Mouse (Mus musculus): ENCODE data around the gene D430042O09Rik. TPM values are rescaled to one million over a fixed set of nuclear protein-coding genes. Genes with fewer than 3 reads are reported as not detected.

D430042O09Rik gene
- polyA plus RNA-seq, 1 experiment from 2014 or later = 6.4 TPM

DNA sequence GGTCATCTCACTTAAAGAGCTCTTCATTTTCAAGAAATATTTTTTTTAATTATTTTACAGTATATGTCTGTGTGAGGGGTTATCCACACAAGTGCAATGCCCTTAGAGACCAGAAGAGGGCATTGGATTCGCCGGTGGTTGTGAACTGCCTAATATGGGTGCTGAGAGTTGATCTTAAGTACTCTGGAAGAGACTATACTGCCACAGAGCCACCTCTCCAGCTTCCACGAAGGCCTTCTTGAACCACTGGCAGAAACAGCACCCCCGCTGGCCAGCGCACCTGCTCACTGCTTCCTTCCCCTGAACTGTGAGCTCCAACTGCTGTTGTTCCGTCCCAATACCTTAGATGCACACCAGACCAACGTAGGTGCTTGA is 39.6 kb downstream of the D430042O09Rik start:
- H3K4me2 ChIP-seq (ENCODE audit: low read length) = no peak overlapping the region
- no peaks in the 10 kb centered on the region for H3K27me3 ChIP-seq (ENCODE audit: control insufficient read depth, insufficient read depth, low read depth, low read length)
- H3K27ac ChIP-seq (ENCODE audit: low read length) = no peak overlapping the region
- no peak overlapping the region for H3K4me3 ChIP-seq (ENCODE audit: low read depth, low read length)
- no peaks in the 10 kb centered on the region for H3K36me3 ChIP-seq (ENCODE audit: control insufficient read depth, insufficient read depth, low read length)
- H3K9ac ChIP-seq (ENCODE audit: low read depth, low read length) = no peak overlapping the region
- ATAC-seq = no peak
- no peaks in the 10 kb centered on the region for H3K9me3 ChIP-seq (replicated peaks; ENCODE audit: control insufficient read depth, low read length, poor library complexity, severe bottlenecking)
- no peaks in the 10 kb centered on the region for H3K4me1 ChIP-seq (ENCODE audit: control insufficient read depth, insufficient read depth, low read length)
- WGBS = 69% methylated on average over 7 of the region's 7 CpGs

DNA sequence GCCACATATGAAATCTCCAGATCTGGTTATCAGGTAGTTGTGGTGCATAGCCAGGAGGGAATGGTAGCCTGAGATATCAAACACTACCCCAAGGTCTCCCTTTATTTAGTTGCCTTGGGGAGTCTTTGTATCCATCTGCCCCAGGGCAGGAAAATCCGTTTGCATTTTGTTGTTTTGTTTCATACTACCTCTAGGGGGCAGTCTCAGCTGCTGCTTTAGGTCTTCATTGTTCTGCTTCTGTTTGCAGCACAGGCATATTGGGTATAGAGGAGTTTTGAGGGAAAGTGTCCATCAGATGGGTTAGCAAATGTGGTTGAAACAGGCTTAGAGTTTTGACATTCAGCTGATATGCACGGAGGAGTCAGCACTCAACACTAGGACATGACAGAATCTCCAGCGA is 40.5 kb downstream of the D430042O09Rik start:
- 54% methylated on average over 3 of the region's 3 CpGs for WGBS
- no peak overlapping the region for H3K4me3 ChIP-seq (ENCODE audit: low read depth, low read length)
- H3K9ac ChIP-seq (ENCODE audit: low read depth, low read length) = no peak overlapping the region
- no peaks in the 10 kb centered on the region for H3K9me3 ChIP-seq (replicated peaks; ENCODE audit: control insufficient read depth, low read length, poor library complexity, severe bottlenecking)
- no peaks in the 10 kb centered on the region for H3K27me3 ChIP-seq (ENCODE audit: control insufficient read depth, insufficient read depth, low read depth, low read length)
- no peaks in the 10 kb centered on the region for H3K4me1 ChIP-seq (ENCODE audit: control insufficient read depth, insufficient read depth, low read length)
- no peak for ATAC-seq
- H3K4me2 ChIP-seq (ENCODE audit: low read length) = no peak overlapping the region
- H3K36me3 ChIP-seq (ENCODE audit: control insufficient read depth, insufficient read depth, low read length) = no peaks in the 10 kb centered on the region
- H3K27ac ChIP-seq (ENCODE audit: low read length) = no peak overlapping the region

DNA sequence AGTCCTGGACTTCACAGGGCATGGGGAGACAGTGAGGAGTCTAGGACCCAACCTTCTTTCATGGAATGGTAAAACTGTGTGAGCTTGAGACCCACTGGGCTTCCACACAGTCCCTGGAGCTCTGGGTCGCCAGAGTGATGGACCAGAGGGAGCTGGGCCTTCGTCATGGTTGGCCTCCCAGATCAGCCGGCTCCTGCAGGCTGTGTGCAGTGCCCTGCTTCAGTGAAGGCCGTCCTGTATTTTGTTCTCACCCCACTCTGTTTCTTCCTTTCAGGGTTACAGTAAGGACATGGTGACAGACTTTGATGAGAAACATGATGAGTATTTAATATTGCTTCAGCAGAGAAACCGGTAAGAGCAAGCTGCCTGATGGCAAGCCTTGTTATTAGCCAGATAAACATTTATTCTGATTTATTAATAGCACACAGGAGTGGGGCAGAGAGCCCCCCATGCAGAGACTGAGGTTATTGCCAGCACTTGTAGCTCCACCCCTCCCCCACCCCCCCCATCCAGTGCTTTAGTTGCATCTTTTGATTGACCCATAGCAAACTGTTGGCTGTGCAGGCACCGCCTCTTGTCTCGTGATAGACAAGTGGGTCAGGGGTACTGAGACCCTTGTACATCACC is 45.1 kb downstream of the D430042O09Rik start:
- ATAC-seq = no peak
- H3K9ac ChIP-seq (ENCODE audit: low read depth, low read length) = no peak overlapping the region
- H3K27ac ChIP-seq (ENCODE audit: low read length) = no peak overlapping the region
- no peaks in the 10 kb centered on the region for H3K4me1 ChIP-seq (ENCODE audit: control insufficient read depth, insufficient read depth, low read length)
- no peaks in the 10 kb centered on the region for H3K27me3 ChIP-seq (ENCODE audit: control insufficient read depth, insufficient read depth, low read depth, low read length)
- H3K36me3 ChIP-seq (ENCODE audit: control insufficient read depth, insufficient read depth, low read length) = no peaks in the 10 kb centered on the region
- no peak overlapping the region for H3K4me2 ChIP-seq (ENCODE audit: low read length)
- H3K9me3 ChIP-seq (replicated peaks; ENCODE audit: control insufficient read depth, low read length, poor library complexity, severe bottlenecking) = no peaks in the 10 kb centered on the region
- no peak overlapping the region for H3K4me3 ChIP-seq (ENCODE audit: low read depth, low read length)
- 77% methylated on average over 7 of the region's 7 CpGs for WGBS

DNA sequence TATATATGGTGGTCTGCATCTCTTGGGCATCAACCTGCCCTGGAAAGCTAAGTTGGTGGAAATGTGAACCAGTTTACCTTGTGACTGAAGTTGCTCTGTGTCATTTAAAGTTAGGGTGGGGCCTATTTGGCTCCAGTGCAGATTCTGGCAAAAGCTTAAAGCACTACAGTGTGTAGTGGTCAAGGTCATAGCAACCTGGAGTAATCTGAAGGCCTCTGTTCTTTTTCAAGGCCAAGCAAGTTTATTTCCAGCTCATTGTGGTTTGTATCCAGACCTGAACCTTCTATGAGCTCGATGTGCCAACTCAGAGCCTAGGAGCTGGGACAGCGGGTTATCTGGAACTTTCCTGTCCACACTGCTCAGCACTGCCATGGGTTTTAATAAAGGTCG is 45.6 kb downstream of the D430042O09Rik start:
- Histone ChIP-seq H3K36me3 (ENCODE audit: control insufficient read depth, insufficient read depth, low read length) (no peaks in the 10 kb centered on the region), H3K27me3 (ENCODE audit: control insufficient read depth, insufficient read depth, low read depth, low read length) (no peaks in the 10 kb centered on the region), H3K9ac (ENCODE audit: low read depth, low read length) (no peak overlapping the region), H3K4me1 (ENCODE audit: control insufficient read depth, insufficient read depth, low read length) (no peaks in the 10 kb centered on the region), H3K4me3 (ENCODE audit: low read depth, low read length) (no peak overlapping the region), H3K4me2 (ENCODE audit: low read length) (no peak overlapping the region), H3K27ac (ENCODE audit: low read length) (no peak overlapping the region), H3K9me3 (replicated peaks; ENCODE audit: control insufficient read depth, low read length, poor library complexity, severe bottlenecking) (no peaks in the 10 kb centered on the region)
- no peak for ATAC-seq
- WGBS = 95% methylated on average over 3 of the region's 3 CpGs

DNA sequence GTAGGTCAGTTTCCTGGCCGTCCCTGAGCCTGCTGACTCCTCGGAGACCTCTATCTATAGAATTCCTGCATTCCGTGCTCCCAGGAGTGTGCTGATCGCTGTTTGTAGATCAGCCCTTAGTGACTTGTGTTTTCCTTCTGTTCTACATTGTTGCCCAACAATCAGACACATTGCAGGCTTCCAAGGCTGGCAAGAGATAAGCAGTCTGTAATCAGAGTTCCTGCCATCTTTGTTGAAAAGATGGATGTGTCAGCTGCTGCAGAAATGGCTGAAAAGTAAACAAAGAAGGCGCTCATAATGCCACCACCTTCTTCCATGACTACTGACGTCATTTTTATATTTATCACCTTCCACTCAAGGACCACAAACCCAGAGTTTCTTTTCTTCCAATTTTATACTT is 49.1 kb downstream of the D430042O09Rik start:
- H3K27me3 ChIP-seq (ENCODE audit: control insufficient read depth, insufficient read depth, low read depth, low read length) = no peaks in the 10 kb centered on the region
- H3K4me2 ChIP-seq (ENCODE audit: low read length) = no peak overlapping the region
- ATAC-seq = no peak
- WGBS = 87% methylated on average over 6 of the region's 6 CpGs
- H3K4me1 ChIP-seq (ENCODE audit: control insufficient read depth, insufficient read depth, low read length) = no peaks in the 10 kb centered on the region
- no peaks in the 10 kb centered on the region for H3K9me3 ChIP-seq (replicated peaks; ENCODE audit: control insufficient read depth, low read length, poor library complexity, severe bottlenecking)
- no peak overlapping the region for H3K4me3 ChIP-seq (ENCODE audit: low read depth, low read length)
- no peak overlapping the region for H3K9ac ChIP-seq (ENCODE audit: low read depth, low read length)
- no peaks in the 10 kb centered on the region; the same call in 1 of the 2 replicates for H3K36me3 ChIP-seq (ENCODE audit: control insufficient read depth, insufficient read depth, low read length)
- no peak overlapping the region for H3K27ac ChIP-seq (ENCODE audit: low read length)

DNA sequence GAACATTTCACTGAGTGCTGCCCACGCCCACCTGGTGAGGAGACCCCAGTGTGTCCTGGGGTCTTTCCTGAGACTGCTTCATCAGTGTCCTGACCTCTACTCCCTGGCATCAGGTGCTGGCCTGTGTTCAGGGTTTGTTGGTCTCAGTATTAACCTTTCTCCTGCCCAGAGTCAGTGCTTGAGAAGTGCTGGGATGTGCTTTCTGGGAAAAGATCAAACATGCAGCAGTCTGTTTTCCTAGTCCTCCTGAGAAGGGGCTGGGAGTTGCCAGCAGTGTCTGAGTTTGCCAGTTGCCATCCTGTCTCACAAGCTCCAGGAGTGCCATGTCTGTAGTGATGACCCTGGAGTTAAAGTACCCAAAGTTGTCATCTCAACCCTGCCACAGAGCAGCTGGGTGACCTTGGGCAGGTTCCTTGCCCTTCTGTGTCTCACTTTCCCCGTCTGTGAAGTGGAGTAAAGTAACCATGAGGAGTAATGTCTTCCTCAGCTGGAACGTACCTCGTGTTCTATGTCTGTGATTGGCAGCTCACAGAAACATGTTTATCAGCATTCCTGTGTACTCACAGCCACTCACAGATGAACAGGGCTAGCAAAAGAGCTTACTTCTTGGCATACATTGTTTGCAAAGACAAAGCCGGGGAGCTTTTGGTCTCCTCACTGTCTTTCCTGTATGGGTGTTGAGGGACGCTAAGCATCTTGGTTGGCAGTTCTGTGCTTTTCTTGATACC is 50.4 kb downstream of the D430042O09Rik start:
- H3K4me3 ChIP-seq (ENCODE audit: low read depth, low read length) = no peak overlapping the region
- ATAC-seq = no peak
- no peaks in the 10 kb centered on the region for H3K4me1 ChIP-seq (ENCODE audit: control insufficient read depth, insufficient read depth, low read length)
- WGBS = 80% methylated on average over 6 of the region's 6 CpGs
- H3K36me3 ChIP-seq (ENCODE audit: control insufficient read depth, insufficient read depth, low read length) = no peaks in the 10 kb centered on the region; the same call in none of the 2 replicates
- no peak overlapping the region for H3K9ac ChIP-seq (ENCODE audit: low read depth, low read length)
- no peak overlapping the region for H3K27ac ChIP-seq (ENCODE audit: low read length)
- no peak overlapping the region for H3K4me2 ChIP-seq (ENCODE audit: low read length)
- H3K9me3 ChIP-seq (replicated peaks; ENCODE audit: control insufficient read depth, low read length, poor library complexity, severe bottlenecking) = no peaks in the 10 kb centered on the region
- H3K27me3 ChIP-seq (ENCODE audit: control insufficient read depth, insufficient read depth, low read depth, low read length) = no peaks in the 10 kb centered on the region

DNA sequence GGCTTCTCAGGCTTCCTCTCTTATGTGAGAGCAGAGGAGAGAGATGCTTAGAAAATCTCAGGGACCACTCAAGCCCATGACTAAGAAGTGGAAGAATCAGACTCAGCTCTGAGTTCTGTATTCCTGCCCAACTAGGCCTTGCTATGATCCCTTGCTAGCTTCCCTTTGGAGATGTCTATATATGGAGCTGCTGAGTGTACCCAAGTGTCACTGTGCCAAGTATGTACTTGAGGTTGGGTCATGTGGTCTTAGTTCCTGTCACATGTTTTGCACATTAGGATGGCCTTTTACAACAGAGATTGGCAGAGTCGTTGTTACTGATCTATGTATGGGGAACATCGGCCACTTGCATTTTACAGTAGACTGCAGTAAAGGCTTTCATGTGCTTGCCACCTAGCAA is 54.6 kb downstream of the D430042O09Rik start:
- H3K36me3 ChIP-seq (ENCODE audit: control insufficient read depth, insufficient read depth, low read length) = no peaks in the 10 kb centered on the region; the same call in none of the 2 replicates
- no peak for ATAC-seq
- H3K27me3 ChIP-seq (ENCODE audit: control insufficient read depth, insufficient read depth, low read depth, low read length) = no peaks in the 10 kb centered on the region
- no peaks in the 10 kb centered on the region for H3K9me3 ChIP-seq (replicated peaks; ENCODE audit: control insufficient read depth, low read length, poor library complexity, severe bottlenecking)
- no peak overlapping the region for H3K27ac ChIP-seq (ENCODE audit: low read length)
- no peak overlapping the region for H3K9ac ChIP-seq (ENCODE audit: low read depth, low read length)
- no peak overlapping the region for H3K4me2 ChIP-seq (ENCODE audit: low read length)
- WGBS = 88% methylated on average over 2 of the region's 2 CpGs
- no peak overlapping the region for H3K4me3 ChIP-seq (ENCODE audit: low read depth, low read length)
- no peaks in the 10 kb centered on the region for H3K4me1 ChIP-seq (ENCODE audit: control insufficient read depth, insufficient read depth, low read length)

GRCm38 (mm10) chr7:125762883-125763830 is 55.5 kb downstream of the D430042O09Rik start:
- Histone ChIP-seq H3K27me3 (ENCODE audit: control insufficient read depth, insufficient read depth, low read depth, low read length) (no peaks in the 10 kb centered on the region), H3K4me3 (ENCODE audit: low read depth, low read length) (no peak overlapping the region), H3K9me3 (replicated peaks; ENCODE audit: control insufficient read depth, low read length, poor library complexity, severe bottlenecking) (no peaks in the 10 kb centered on the region), H3K36me3 (ENCODE audit: control insufficient read depth, insufficient read depth, low read length) (no peaks in the 10 kb centered on the region; the same call in none of the 2 replicates), H3K27ac (ENCODE audit: low read length) (no peak overlapping the region), H3K4me1 (ENCODE audit: control insufficient read depth, insufficient read depth, low read length) (no peaks in the 10 kb centered on the region), H3K4me2 (ENCODE audit: low read length) (no peak overlapping the region), H3K9ac (ENCODE audit: low read depth, low read length) (no peak overlapping the region)
- no peak for ATAC-seq
- 43% methylated on average over 7 of the region's 7 CpGs for WGBS

Measured in midbrain, embryonic 16.5 days (tissue).